Mouse (Mus musculus): Measurements from ENCODE around the gene Hdac7. TPM values are rescaled to one million over a fixed set of nuclear protein-coding genes. Genes with fewer than 3 reads are reported as not detected.

The Hdac7 gene
- total RNA-seq, 2 experiments from 2014 or later = 11.9 to 15.0 TPM

DNA sequence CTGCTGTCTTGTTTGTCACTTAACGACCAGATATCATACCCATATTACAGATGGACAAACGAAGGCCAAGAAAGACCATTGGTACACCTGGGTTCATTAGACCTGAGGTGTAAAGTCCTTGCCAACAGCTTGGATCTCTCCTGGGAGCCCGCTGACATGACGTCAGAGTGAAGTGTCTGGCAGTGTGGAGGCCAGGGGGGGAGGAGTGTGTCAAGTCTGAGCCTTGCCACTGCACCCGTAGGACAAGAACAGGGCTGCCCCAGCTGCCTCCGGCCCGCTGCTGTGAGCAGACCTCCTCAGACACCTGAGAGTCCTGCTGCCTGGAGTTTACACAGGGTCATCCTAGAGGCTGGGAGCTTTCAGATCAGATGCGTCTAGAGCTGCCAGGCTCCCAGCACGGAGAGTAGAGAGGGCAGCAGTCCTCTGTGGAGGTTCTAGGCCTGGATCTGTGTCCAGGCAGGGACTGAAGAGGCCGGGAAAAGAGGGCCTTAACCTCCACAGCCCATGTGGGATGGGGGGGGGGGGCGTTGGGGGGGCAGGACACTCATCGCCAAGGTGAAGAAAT is 100.3 kb downstream of the Hdac7 start:
- DNase-seq = no peak

GRCm38 (mm10) chr15:97743210-97743609 is 101.1 kb downstream of the Hdac7 start:
- DNase-seq = no peak

Other genes with a start within 250 kb of the Hdac7 start
- gene Rpap3, start 138.7 kb downstream of the Hdac7 start, total RNA-seq (2021) = 10 to 100 TPM in 1 of 2 experiments, 1 to 10 TPM in 1; 9.6 to 11.4 TPM
- gene Endou, start 113.2 kb downstream of the Hdac7 start, total RNA-seq (2021) = under 1 TPM; 0.36 to 0.91 TPM
- gene Rapgef3, start 76.5 kb downstream of the Hdac7 start, total RNA-seq (2021) = 1 to 10 TPM; 3.7 to 8.1 TPM
- 10 to 100 TPM; 44.7 to 47.2 TPM for gene Slc48a1, start 66.0 kb downstream of the Hdac7 start, total RNA-seq (2021)
- under 1 TPM; 0.18 to 0.32 TPM for gene Vdr, start 66.1 kb upstream of the Hdac7 start, total RNA-seq (2021)
- 1 to 10 TPM; 4.8 to 7.1 TPM for gene Tmem106c, start 119.7 kb upstream of the Hdac7 start, total RNA-seq (2021)
- 1 to 10 TPM; 1.9 to 6.3 TPM for gene Col2a1, start 160.2 kb upstream of the Hdac7 start, total RNA-seq (2021)
- gene Pfkm, start 248.1 kb upstream of the Hdac7 start, total RNA-seq (2021) = 1,000 to 10,000 TPM; 2,083 to 2,117 TPM
- 1 to 10 TPM; 6.7 to 6.9 TPM for gene Senp1, start 249.2 kb upstream of the Hdac7 start, total RNA-seq (2021)